Mouse (Mus musculus) liver, postnatal 0 days (tissue): ENCODE measurements around the gene Hcfc1.
A peak's percentile ranks its signal among the peaks of the same experiment; 100 is the strongest.

Experiments
- CTCF ChIP-seq: sonication (generic); IDR thresholded peaks from 2 replicates; pipeline ENCODE4 v1.5.1; 2016; ENCODE audit warnings: antibody characterized with exemption, low read depth
- EP300 ChIP-seq: IDR thresholded peaks from 2 replicates; pipeline ENCODE4 v1.6.1; 2016; ENCODE audit warnings: antibody characterized with exemption, low read depth, mild to moderate bottlenecking

- TF ChIP-seq CTCF, result peak; percentile 41
- TF ChIP-seq EP300, result no peak; the same call in 1 of the 2 replicates
Observed at GRCm38 (mm10) chrX:73930402-73931062, 35.6 kb downstream of the Hcfc1 start, which contains the start of gene Renbp.
